Comparison of ENCODE assay signal across 35 mouse cellular contexts in the genomic region with DNA sequence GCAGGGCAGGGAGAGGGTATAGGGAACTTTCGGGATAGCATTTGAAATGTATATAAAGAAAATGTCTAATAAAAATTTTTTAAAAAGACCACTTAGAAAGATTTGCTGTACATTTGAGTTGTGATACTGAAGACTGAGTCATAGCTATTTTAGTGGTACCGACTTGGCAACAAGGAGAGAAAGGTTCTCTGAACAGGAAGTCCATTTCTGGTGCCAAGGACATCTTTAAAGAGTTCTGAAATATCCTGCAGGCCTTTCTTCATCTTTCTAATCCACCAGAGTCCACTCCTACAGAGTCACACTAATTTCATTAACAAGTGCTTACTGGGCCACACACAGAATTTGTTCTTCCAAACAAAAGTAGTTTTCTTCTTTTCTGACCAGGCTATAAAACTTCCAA.
"Had no signal": no experiment of that assay in that cellular context is flagged by ENCODE, and none has a peak within 500 bp of the region (broad histone marks: within the 10 kb centered on the region; RNA-seq: fewer than 3 reads in every experiment).

No protein-coding gene starts in this region.

- H3K9ac ChIP-seq: heart, embryonic 12.5 days; heart, embryonic 13.5 days; heart, embryonic 15.5 days; hindbrain, embryonic 12.5 days; hindbrain, embryonic 13.5 days; hindbrain, embryonic 14.5 days; hindbrain, embryonic 15.5 days; intestine, embryonic 15.5 days; kidney, embryonic 15.5 days had no signal

- ATAC-seq: hindbrain, embryonic 16.5 days; hindbrain, postnatal 0 days; inflammation-experienced regulatory T-cells, adult 6 months; intestine, embryonic 15.5 days; intestine, embryonic 16.5 days; intestine, postnatal 0 days had no signal

- H3K27ac ChIP-seq: heart, embryonic 10.5 days; heart, embryonic 13.5 days; heart, embryonic 15.5 days; hindbrain, embryonic 10.5 days; hindbrain, embryonic 12.5 days; hindbrain, embryonic 13.5 days; hindbrain, embryonic 14.5 days; hindbrain, embryonic 15.5 days; hindbrain, postnatal 0 days; intestine, embryonic 15.5 days; kidney, embryonic 15.5 days; kidney, postnatal 0 days; layer of hippocampus, adult 2 months had no signal

- DNase-seq: heart, postnatal 10 days; heart, postnatal 14 days; heart, postnatal 36 days; heart, postnatal 4 days; kidney, adult 11 months; kidney, adult 18-20 months; kidney, adult 2 months; kidney, adult 8-10 months; kidney, adult 9 months; kidney, postnatal 10 days; kidney, postnatal 14 days; kidney, postnatal 25 days; kidney, postnatal 36 days; kidney, postnatal 4 days; layer of hippocampus, adult 9-11 months; layer of hippocampus, postnatal 36 days had no signal

- H3K4me2 ChIP-seq: heart, embryonic 11.5 days; heart, embryonic 12.5 days; heart, embryonic 13.5 days; heart, embryonic 15.5 days; hindbrain, embryonic 12.5 days; hindbrain, embryonic 13.5 days; hindbrain, embryonic 14.5 days; hindbrain, embryonic 15.5 days; intestine, embryonic 15.5 days; kidney, embryonic 15.5 days had no signal

- H3K4me3 ChIP-seq: heart, embryonic 10.5 days; heart, embryonic 12.5 days; heart, embryonic 13.5 days; heart, embryonic 15.5 days; hindbrain, embryonic 10.5 days; hindbrain, embryonic 12.5 days; hindbrain, embryonic 13.5 days; hindbrain, embryonic 15.5 days; intestine, embryonic 15.5 days; kidney, embryonic 15.5 days; layer of hippocampus, adult 2 months had no signal

- H3K27me3 ChIP-seq: heart, embryonic 12.5 days; heart, embryonic 13.5 days; heart, embryonic 15.5 days; hindbrain, embryonic 12.5 days; hindbrain, embryonic 13.5 days; hindbrain, embryonic 15.5 days; intestine, embryonic 15.5 days; kidney, embryonic 15.5 days had no signal

- H3K4me1 ChIP-seq: heart, embryonic 10.5 days; heart, embryonic 12.5 days; heart, embryonic 13.5 days; heart, embryonic 15.5 days; hindbrain, embryonic 10.5 days; hindbrain, embryonic 12.5 days; hindbrain, embryonic 13.5 days; hindbrain, embryonic 15.5 days; intestine, embryonic 15.5 days; kidney, embryonic 15.5 days had no signal

- H3K36me3 ChIP-seq: heart, embryonic 10.5 days; heart, embryonic 12.5 days; heart, embryonic 13.5 days; heart, embryonic 15.5 days; hindbrain, embryonic 10.5 days; hindbrain, embryonic 12.5 days; hindbrain, embryonic 13.5 days; hindbrain, embryonic 15.5 days; intestine, embryonic 15.5 days; kidney, embryonic 15.5 days had no signal

- H3K9me3 ChIP-seq: heart, embryonic 10.5 days; heart, embryonic 12.5 days; heart, embryonic 13.5 days; heart, embryonic 15.5 days; hindbrain, embryonic 10.5 days; hindbrain, embryonic 12.5 days; hindbrain, embryonic 13.5 days; hindbrain, embryonic 15.5 days; intestine, embryonic 15.5 days; kidney, embryonic 15.5 days had no signal
